Comparison of ENCODE assay signal across 9 mouse cellular contexts in the genomic region with DNA sequence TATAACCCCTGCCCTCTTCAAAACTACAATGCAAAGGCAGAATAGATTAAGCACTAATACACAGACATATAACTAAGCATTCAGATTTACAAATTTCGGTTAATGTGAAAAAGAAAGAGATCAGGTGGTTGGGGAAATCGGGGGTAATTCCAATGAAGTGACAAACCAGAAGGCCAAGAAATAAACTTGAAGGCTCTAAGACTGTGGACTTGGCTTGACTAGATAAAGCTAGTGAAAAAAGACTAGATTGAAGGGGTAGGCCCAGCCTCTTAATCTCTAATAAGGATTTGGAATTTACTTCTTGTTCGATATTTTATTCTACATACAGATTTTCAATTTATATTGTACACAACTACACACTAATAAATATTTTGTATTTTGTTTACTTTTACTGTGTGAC. TPM values are rescaled to one million over a fixed set of nuclear protein-coding genes. Genes with fewer than 3 reads are reported as not detected.
A peak's percentile ranks its signal among the peaks of the same experiment; 100 is the strongest.
DNase-seq lines count a peak whose midpoint lies in the region; ATAC-seq and TF ChIP-seq lines count a peak whose summit lies in the region.
"Had no signal": no experiment of that assay in that cellular context is flagged by ENCODE, and none has a peak within 500 bp of the region (broad histone marks: within the 10 kb centered on the region; RNA-seq: fewer than 3 reads in every experiment).

A gene (plus strand): TSS at position 301 of the 400 bp plus-strand sequence.

- H3K27me3 ChIP-seq in heart, embryonic 15.5 days = 0 out of 2 replicates have a peak, but pooled peaks cover 3% of the 10 kb centered on the region
- peaks cover 12% of the 10 kb centered on the region for H3K27me3 ChIP-seq in hindbrain, embryonic 13.5 days
- peaks cover 33% of the 10 kb centered on the region for H3K27me3 ChIP-seq in liver, embryonic 14.5 days (ENCODE audit: control insufficient read depth, insufficient read depth, low read length)

- 79% methylated on average over 3 of the region's 3 CpGs for WGBS in heart, embryonic 15.5 days
- WGBS in bone marrow, adult 2 months = 66% methylated on average over 3 of the region's 3 CpGs
- WGBS in hindbrain, embryonic 13.5 days = 85% methylated on average over 3 of the region's 3 CpGs
- 57% methylated on average over 3 of the region's 3 CpGs for WGBS in liver, embryonic 14.5 days (ENCODE audit: insufficient replicate concordance)

- no peaks in the 10 kb centered on the region for H3K36me3 ChIP-seq in heart, embryonic 15.5 days
- H3K36me3 ChIP-seq in hindbrain, embryonic 13.5 days = no peaks in the 10 kb centered on the region
- H3K36me3 ChIP-seq in liver, embryonic 14.5 days (replicated peaks; ENCODE audit: control insufficient read depth, insufficient read depth, low read depth) = no peaks in the 10 kb centered on the region
- H3K36me3 ChIP-seq: G1E had no signal

- no peak for ATAC-seq in heart, embryonic 15.5 days (replicated peaks; ENCODE audit: insufficient number of reproducible peaks, insufficient read depth, low FRiP score, low read depth)
- no peak for ATAC-seq in hindbrain, embryonic 13.5 days (ENCODE audit: low FRiP score)
- no peak for ATAC-seq in liver, embryonic 14.5 days (ENCODE audit: insufficient read depth)

- no peaks in the 10 kb centered on the region for H3K9me3 ChIP-seq in heart, embryonic 15.5 days (replicated peaks)
- H3K9me3 ChIP-seq in hindbrain, embryonic 13.5 days = no peaks in the 10 kb centered on the region
- no peaks in the 10 kb centered on the region for H3K9me3 ChIP-seq in liver, embryonic 14.5 days (ENCODE audit: control insufficient read depth, low read length)

- no peak for DNase-seq in heart, adult 11 months
- no peak for DNase-seq in liver, embryonic 14.5 days (ENCODE audit: low read depth in 3 of 3, low spot score in 3 of 3)
- no peak for DNase-seq in retina, embryonic 14.5 days (ENCODE audit: low spot score)
- DNase-seq in embryo, embryonic 9.5 days (ENCODE audit: extremely low spot score) = no peak
- DNase-seq in adrenal gland, postnatal 4 days (ENCODE audit: low spot score in 2 of 2) = no peak

- H3K4me3 ChIP-seq in heart, embryonic 15.5 days = peak within 1 kb of the TSS; percentile 84
- H3K4me3 ChIP-seq in bone marrow, adult 2 months (replicated peaks; ENCODE audit: control insufficient read depth, low read depth, low read length) = peak within 1 kb of the TSS; percentile 52
- peak within 1 kb of the TSS; percentile 85 for H3K4me3 ChIP-seq in hindbrain, embryonic 13.5 days
- H3K4me3 ChIP-seq in liver, embryonic 14.5 days (ENCODE audit: insufficient read depth in 1 of 2, low read depth in 2 of 2, low read length in 2 of 2) = peak within 1 kb of the TSS; percentile 44 to 45

- peak within 1 kb of the TSS; percentile 97 for H3K4me2 ChIP-seq in heart, embryonic 15.5 days
- peak within 1 kb of the TSS; percentile 77 for H3K4me2 ChIP-seq in hindbrain, embryonic 13.5 days
- peak within 1 kb of the TSS; percentile 49 for H3K4me2 ChIP-seq in liver, embryonic 14.5 days (ENCODE audit: low read depth)

- TF ChIP-seq EP300 in liver, embryonic 14.5 days (IDR thresholded peaks at IDR 0.05; ENCODE audit: low read depth) = no peak

- no peak for TF ChIP-seq CTCF in bone marrow, adult 2 months (IDR thresholded peaks at IDR 0.05; ENCODE audit: control insufficient read depth, insufficient read depth, low read length)
- no peak for TF ChIP-seq CTCF in liver, embryonic 14.5 days (IDR thresholded peaks at IDR 0.05; ENCODE audit: low read depth)

- peaks cover 10% of the 10 kb centered on the region for H3K4me1 ChIP-seq in heart, embryonic 15.5 days (replicated peaks)
- H3K4me1 ChIP-seq in bone marrow, adult 2 months (ENCODE audit: control insufficient read depth, insufficient read depth, low read length) = no peaks in the 10 kb centered on the region
- peaks cover 10% of the 10 kb centered on the region for H3K4me1 ChIP-seq in hindbrain, embryonic 13.5 days (replicated peaks)
- no peaks in the 10 kb centered on the region for H3K4me1 ChIP-seq in liver, embryonic 14.5 days (replicated peaks; ENCODE audit: control insufficient read depth in 2 of 2, insufficient read depth in 2 of 2, low read length in 1 of 2)

- H3K27ac ChIP-seq in heart, embryonic 15.5 days = peak within 1 kb of the TSS; percentile 66
- no peak within 1 kb of the TSS for H3K27ac ChIP-seq in bone marrow, adult 2 months (ENCODE audit: control insufficient read depth, insufficient read depth, low read depth, low read length, poor library complexity)
- H3K27ac ChIP-seq in hindbrain, embryonic 13.5 days = peak within 1 kb of the TSS; percentile 75
- no peak within 1 kb of the TSS for H3K27ac ChIP-seq in liver, embryonic 14.5 days

- peak within 1 kb of the TSS; percentile 72 for H3K9ac ChIP-seq in heart, embryonic 15.5 days
- peak within 1 kb of the TSS; percentile 85 for H3K9ac ChIP-seq in hindbrain, embryonic 13.5 days
- no peak within 1 kb of the TSS for H3K9ac ChIP-seq in liver, embryonic 14.5 days (replicated peaks)

- TF ChIP-seq POLR2A in bone marrow, adult 2 months (IDR thresholded peaks at IDR 0.05; ENCODE audit: borderline replicate concordance, control insufficient read depth, low read depth, low read length) = no peak

RNA-seq across cellular contexts. Expression of the gene that starts here (rescaled TPM):
- polyA plus RNA-seq in heart, embryonic 15.5 days (2015; fragmentation: Nextera tagmentation; extraction: Ambion mirVana) = 4.1 and 5.7 TPM in 2 replicates
- polyA plus RNA-seq in bone marrow, adult 2 months (2011; ENCODE audit: insufficient read depth, insufficient read length, low replicate concordance, missing spikeins) = 1.7 TPM in 2 replicates
- polyA plus RNA-seq in hindbrain, embryonic 13.5 days (2015; fragmentation: Nextera tagmentation; extraction: Ambion mirVana) = 11.8 and 14.2 TPM in 2 replicates
- 0.09 and 0.10 TPM in 2 replicates for polyA plus RNA-seq in liver, embryonic 14.5 days (2012; rRNA removed)
- polyA plus RNA-seq in liver, embryonic 14.5 days (2014; fragmentation: Nextera tagmentation; extraction: Ambion mirVana) = 0.08 and 0.14 TPM in 2 replicates
- 1 to 10 TPM; 6.8 to 8.5 TPM for total RNA-seq in adrenal gland, postnatal 4 days (2021)
- polyA plus RNA-seq: G1E had no signal

Comparison
In these comparisons a context has a peak if more than half of its experiments do, and no peak if none do; other contexts are left out.
1. H3K27ac ChIP-seq: peak in heart, embryonic 15.5 days (single experiment) and hindbrain, embryonic 13.5 days (single experiment); none in bone marrow, adult 2 months (single experiment) and liver, embryonic 14.5 days (single experiment).
2. Peak in every context shown above with its lines, with median percentiles within 50 percentile points of each other: H3K4me2 ChIP-seq and H3K4me3 ChIP-seq.